Mouse (Mus musculus) testis, adult 2 months (tissue): ENCODE measurements around the gene Pex14.

ENCODE experiments used
- CTCF ChIP-seq: fragments of 200-500 bp; IDR thresholded peaks from 2 replicates; pipeline ENCODE4 v1.5.1; 2012; ENCODE audit warnings: low read depth, mild to moderate bottlenecking, inconsistent platforms, low read length, moderate library complexity; ENCODE audit not compliant: control insufficient read depth, insufficient read depth, insufficient replicate concordance
- POLR2A ChIP-seq: fragments of 200-500 bp; IDR thresholded peaks from 2 replicates; pipeline ENCODE4 v1.6.1; 2012; ENCODE audit warnings: low read depth, mild to moderate bottlenecking, inconsistent platforms, low read length, moderate library complexity; ENCODE audit not compliant: control insufficient read depth

GRCm38 (mm10) chr4:149103875-149104561, 4.3 kb upstream of the Pex14 start, which contains the start of gene Dffa:
- TF ChIP-seq CTCF (no peak), POLR2A (peak; percentile 54; the same call in 1 of the 2 replicates)
